Mouse (Mus musculus): ENCODE data around the gene Ints7. TPM values are rescaled to one million over a fixed set of nuclear protein-coding genes. Genes with fewer than 3 reads are reported as not detected.

Gene Ints7
- total and polyA plus RNA-seq, 2 experiments from 2014 or later = 26.3 to 41.3 TPM

GRCm38 (mm10) chr1:191540300-191540699 is 35.1 kb upstream of the Ints7 start:
- 84% methylated on average over 2 of the region's 2 CpGs for WGBS

GRCm38 (mm10) chr1:191541014-191541413 is 34.4 kb upstream of the Ints7 start:
- Histone ChIP-seq H3K4me3 (ENCODE audit: low read length) (no peak overlapping the region), H3K9ac (replicated peaks; ENCODE audit: low read length) (no peak overlapping the region), H3K27ac (no peak overlapping the region), H3K9me3 (ENCODE audit: low read length) (no peaks in the 10 kb centered on the region), H3K4me1 (ENCODE audit: insufficient read depth, low read length) (no peaks in the 10 kb centered on the region), H3K27me3 (ENCODE audit: insufficient read depth, low read length) (no peaks in the 10 kb centered on the region), H3K36me3 (ENCODE audit: insufficient read depth, low read length) (no peaks in the 10 kb centered on the region), H3K4me2 (ENCODE audit: low read depth, low read length) (no peak overlapping the region)
- no peak for TF ChIP-seq CTCF (IDR thresholded peaks at IDR 0.05; ENCODE audit: low read depth)
- no peak for DNase-seq (ENCODE audit: low spot score)
- no peak for ATAC-seq
- WGBS = 88% methylated on average over 9 of the region's 9 CpGs

More at GRCm38 (mm10) chr1:191540300-191540699, 35.1 kb upstream of the Ints7 start:
- no peak overlapping the region for H3K4me2 ChIP-seq (ENCODE audit: low read depth, low read length)
- no peak overlapping the region for H3K4me3 ChIP-seq (ENCODE audit: low read length)
- ATAC-seq (no peak), DNase-seq (ENCODE audit: low spot score) (no peak)
- H3K27me3 ChIP-seq (ENCODE audit: insufficient read depth, low read length) = no peaks in the 10 kb centered on the region
- TF ChIP-seq CTCF (IDR thresholded peaks at IDR 0.05; ENCODE audit: low read depth) = no peak
- H3K36me3 ChIP-seq (ENCODE audit: insufficient read depth, low read length) = no peaks in the 10 kb centered on the region
- no peaks in the 10 kb centered on the region for H3K4me1 ChIP-seq (ENCODE audit: insufficient read depth, low read length)
- H3K27ac ChIP-seq = no peak overlapping the region
- no peak overlapping the region for H3K9ac ChIP-seq (replicated peaks; ENCODE audit: low read length)
- H3K9me3 ChIP-seq (ENCODE audit: low read length) = no peaks in the 10 kb centered on the region

GRCm38 (mm10) chr1:191541619-191542018 is 33.8 kb upstream of the Ints7 start:
- 89% methylated on average over 4 of the region's 4 CpGs for WGBS
- Histone ChIP-seq H3K36me3 (ENCODE audit: insufficient read depth, low read length) (no peaks in the 10 kb centered on the region), H3K9ac (replicated peaks; ENCODE audit: low read length) (no peak overlapping the region), H3K27ac (no peak overlapping the region), H3K4me3 (ENCODE audit: low read length) (no peak overlapping the region), H3K9me3 (ENCODE audit: low read length) (no peaks in the 10 kb centered on the region), H3K4me2 (ENCODE audit: low read depth, low read length) (no peak overlapping the region), H3K27me3 (ENCODE audit: insufficient read depth, low read length) (no peaks in the 10 kb centered on the region), H3K4me1 (ENCODE audit: insufficient read depth, low read length) (no peaks in the 10 kb centered on the region)
- DNase-seq (ENCODE audit: low spot score) = no peak
- TF ChIP-seq CTCF (IDR thresholded peaks at IDR 0.05; ENCODE audit: low read depth) = no peak
- ATAC-seq = no peak

GRCm38 (mm10) chr1:191543747-191544146 is 31.7 kb upstream of the Ints7 start:
- Histone ChIP-seq H3K4me2 (ENCODE audit: low read depth, low read length) (no peak overlapping the region), H3K9me3 (ENCODE audit: low read length) (no peaks in the 10 kb centered on the region), H3K4me1 (ENCODE audit: insufficient read depth, low read length) (no peaks in the 10 kb centered on the region), H3K27me3 (ENCODE audit: insufficient read depth, low read length) (no peaks in the 10 kb centered on the region), H3K27ac (no peak overlapping the region), H3K9ac (replicated peaks; ENCODE audit: low read length) (no peak overlapping the region), H3K36me3 (ENCODE audit: insufficient read depth, low read length) (no peaks in the 10 kb centered on the region), H3K4me3 (ENCODE audit: low read length) (no peak overlapping the region)
- no peak for ATAC-seq
- no peak for DNase-seq (ENCODE audit: low spot score)
- WGBS = 91% methylated on average over 3 of the region's 3 CpGs
- no peak for TF ChIP-seq CTCF (IDR thresholded peaks at IDR 0.05; ENCODE audit: low read depth)

GRCm38 (mm10) chr1:191550786-191551185 is 24.6 kb upstream of the Ints7 start:
- Histone ChIP-seq H3K4me1 (ENCODE audit: insufficient read depth, low read length) (no peaks in the 10 kb centered on the region), H3K36me3 (ENCODE audit: insufficient read depth, low read length) (no peaks in the 10 kb centered on the region), H3K4me3 (ENCODE audit: low read length) (no peak overlapping the region), H3K4me2 (ENCODE audit: low read depth, low read length) (no peak overlapping the region), H3K27ac (no peak overlapping the region), H3K9ac (replicated peaks; ENCODE audit: low read length) (no peak overlapping the region), H3K9me3 (ENCODE audit: low read length) (no peaks in the 10 kb centered on the region), H3K27me3 (ENCODE audit: insufficient read depth, low read length) (no peaks in the 10 kb centered on the region)
- ATAC-seq = no peak
- no peak for TF ChIP-seq CTCF (IDR thresholded peaks at IDR 0.05; ENCODE audit: low read depth)
- no peak for DNase-seq (ENCODE audit: low spot score)
- 69% methylated on average over 4 of the region's 4 CpGs for WGBS

GRCm38 (mm10) chr1:191557109-191557508 is 18.3 kb upstream of the Ints7 start:
- no peaks in the 10 kb centered on the region for H3K4me1 ChIP-seq (ENCODE audit: insufficient read depth, low read length)
- H3K4me3 ChIP-seq (ENCODE audit: low read length) = no peak overlapping the region
- H3K9me3 ChIP-seq (ENCODE audit: low read length) = no peaks in the 10 kb centered on the region
- no peak overlapping the region for H3K27ac ChIP-seq
- WGBS = 87% methylated on average over 8 of the region's 8 CpGs
- H3K4me2 ChIP-seq (ENCODE audit: low read depth, low read length) = no peak overlapping the region
- no peaks in the 10 kb centered on the region for H3K27me3 ChIP-seq (ENCODE audit: insufficient read depth, low read length)
- TF ChIP-seq CTCF (IDR thresholded peaks at IDR 0.05; ENCODE audit: low read depth) = no peak
- no peak for DNase-seq (ENCODE audit: low spot score)
- H3K36me3 ChIP-seq (ENCODE audit: insufficient read depth, low read length) = no peaks in the 10 kb centered on the region
- H3K9ac ChIP-seq (replicated peaks; ENCODE audit: low read length) = no peak overlapping the region
- no peak for ATAC-seq

GRCm38 (mm10) chr1:191559779-191560178 is 15.7 kb upstream of the Ints7 start:
- 86% methylated on average over 5 of the region's 5 CpGs for WGBS
- Histone ChIP-seq H3K4me2 (ENCODE audit: low read depth, low read length) (no peak overlapping the region), H3K4me1 (ENCODE audit: insufficient read depth, low read length) (no peaks in the 10 kb centered on the region), H3K27me3 (ENCODE audit: insufficient read depth, low read length) (no peaks in the 10 kb centered on the region), H3K27ac (no peak overlapping the region), H3K9ac (replicated peaks; ENCODE audit: low read length) (no peak overlapping the region), H3K36me3 (ENCODE audit: insufficient read depth, low read length) (no peaks in the 10 kb centered on the region), H3K4me3 (ENCODE audit: low read length) (no peak overlapping the region), H3K9me3 (ENCODE audit: low read length) (no peaks in the 10 kb centered on the region)
- no peak for DNase-seq (ENCODE audit: low spot score)
- ATAC-seq = no peak
- no peak for TF ChIP-seq CTCF (IDR thresholded peaks at IDR 0.05; ENCODE audit: low read depth)
